Mouse (Mus musculus): ENCODE results near the gene Ubl5. TPM values are rescaled to one million over a fixed set of nuclear protein-coding genes. Genes with fewer than 3 reads are reported as not detected.
"Not testable (repeated sequence)": the region's sequence is repeated elsewhere in the genome, so short reads cannot be mapped to it uniquely, and the experiment has no call there.

The Ubl5 gene
- polyA plus RNA-seq, 1 experiment from 2014 or later, result 467 TPM

DNA sequence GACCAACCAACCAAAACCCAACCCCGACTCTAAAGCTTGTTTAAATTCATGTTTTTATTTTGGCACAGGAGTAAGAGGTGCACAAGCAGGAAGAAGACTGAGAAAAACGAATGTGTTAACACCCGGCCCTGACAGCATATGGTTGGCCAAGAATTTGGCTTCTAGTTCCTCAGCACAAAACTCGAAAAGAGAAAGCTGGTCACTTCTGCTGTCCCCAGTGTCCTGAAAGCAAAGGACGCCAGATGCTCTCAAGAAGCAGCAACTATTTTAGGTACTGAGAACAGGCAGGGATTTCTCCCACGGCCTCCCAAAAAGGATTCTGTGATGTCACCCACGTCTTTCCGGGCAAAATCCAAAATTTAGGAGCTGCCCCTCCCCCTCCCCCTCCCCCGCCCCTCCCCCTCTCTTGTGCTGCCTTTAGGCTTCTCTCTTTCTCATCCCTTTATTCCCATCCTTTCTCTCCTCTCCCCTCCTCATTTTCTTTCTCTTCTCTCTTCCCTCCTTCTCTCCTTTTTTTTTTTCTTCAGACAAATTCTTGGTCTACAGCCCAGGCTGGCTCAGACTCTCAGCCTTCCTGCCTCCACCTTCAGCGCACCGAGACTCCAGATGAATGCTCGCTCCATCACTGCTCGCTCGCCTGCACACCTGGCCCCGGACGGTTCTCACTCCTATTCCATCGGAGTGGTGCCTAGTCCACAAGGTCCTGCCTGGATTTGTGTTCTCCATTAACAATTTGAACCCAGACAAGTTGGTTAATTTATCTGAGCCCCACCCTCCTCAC, 42.6 kb downstream of the Ubl5 start:
- Histone ChIP-seq H3K9me3 (ENCODE audit: control insufficient read depth, low read length) (no peaks in the 10 kb centered on the region), H3K4me3 (replicated peaks; ENCODE audit: low read length) (no peak overlapping the region), H3K9ac (replicated peaks; ENCODE audit: low read depth, low read length) (no peak overlapping the region), H3K27me3 (replicated peaks; ENCODE audit: control insufficient read depth, insufficient read depth, low read length) (no peaks in the 10 kb centered on the region), H3K27ac (ENCODE audit: low read length) (no peak overlapping the region), H3K4me1 (replicated peaks; ENCODE audit: control insufficient read depth, insufficient read depth, low read length) (peaks cover 12% of the 10 kb centered on the region), H3K4me2 (ENCODE audit: low read length) (no peak overlapping the region), H3K36me3 (ENCODE audit: control insufficient read depth, insufficient read depth) (no peaks in the 10 kb centered on the region)
- WGBS, result 46% methylated on average over 17 of the region's 17 CpGs
- no peak for ATAC-seq

DNA sequence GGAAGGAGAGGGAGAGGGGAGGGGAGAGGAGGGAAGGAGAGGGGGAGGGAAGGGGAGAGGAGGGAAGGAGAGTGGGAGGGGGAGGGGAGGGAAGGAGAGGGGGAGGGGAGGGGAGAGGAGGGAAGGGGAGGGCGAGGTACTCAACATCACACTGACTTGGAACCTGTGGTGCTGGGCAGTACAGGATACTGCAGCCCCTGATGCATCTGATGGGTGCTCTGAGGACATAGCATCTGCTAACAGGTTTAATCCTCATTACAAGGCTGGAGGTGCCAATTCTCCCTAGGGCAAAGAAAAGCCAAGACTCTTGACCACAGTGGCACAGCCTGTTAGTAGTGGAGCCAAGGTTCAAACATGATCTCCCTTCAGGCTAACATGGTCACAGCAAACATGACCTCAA, 46.7 kb downstream of the Ubl5 start:
- no peaks in the 10 kb centered on the region for H3K9me3 ChIP-seq (ENCODE audit: control insufficient read depth, low read length)
- H3K9ac ChIP-seq (replicated peaks; ENCODE audit: low read depth, low read length), result no peak overlapping the region
- peaks cover 4% of the 10 kb centered on the region for H3K4me1 ChIP-seq (replicated peaks; ENCODE audit: control insufficient read depth, insufficient read depth, low read length)
- H3K4me3 ChIP-seq (replicated peaks; ENCODE audit: low read length), result no peak overlapping the region
- no peak overlapping the region for H3K4me2 ChIP-seq (ENCODE audit: low read length)
- H3K27ac ChIP-seq (ENCODE audit: low read length), result no peak overlapping the region
- peaks cover 2% of the 10 kb centered on the region; the same call in 1 of the 2 replicates for H3K27me3 ChIP-seq (replicated peaks; ENCODE audit: control insufficient read depth, insufficient read depth, low read length)
- 71% methylated on average over 1 of the region's 1 CpGs for WGBS
- H3K36me3 ChIP-seq (ENCODE audit: control insufficient read depth, insufficient read depth), result no peaks in the 10 kb centered on the region
- no peak for ATAC-seq

DNA sequence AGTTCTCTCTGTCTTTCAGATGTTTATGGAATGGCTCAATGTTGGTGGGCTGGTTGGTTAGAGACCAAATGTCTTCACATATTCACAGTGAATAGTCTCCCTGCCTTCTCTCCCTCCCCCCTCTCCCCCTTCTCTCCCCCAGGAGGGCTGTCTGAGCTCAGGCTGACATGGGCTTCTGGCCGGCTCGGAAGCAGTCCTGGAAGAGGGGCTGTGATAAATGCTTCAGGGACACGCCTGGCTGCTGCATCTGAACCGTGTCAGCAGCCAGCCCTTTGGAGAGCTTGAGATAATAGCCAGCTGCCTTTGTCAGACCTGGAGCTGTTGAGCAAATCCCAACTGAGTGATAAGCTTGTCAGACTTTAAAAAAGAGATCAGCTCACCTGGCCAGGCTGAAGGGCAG, 47.2 kb downstream of the Ubl5 start:
- H3K27me3 ChIP-seq (replicated peaks; ENCODE audit: control insufficient read depth, insufficient read depth, low read length), result peaks cover 3% of the 10 kb centered on the region; the same call in 1 of the 2 replicates
- H3K4me2 ChIP-seq (ENCODE audit: low read length), result no peak overlapping the region
- H3K9me3 ChIP-seq (ENCODE audit: control insufficient read depth, low read length), result no peaks in the 10 kb centered on the region
- H3K27ac ChIP-seq (ENCODE audit: low read length), result no peak overlapping the region
- H3K9ac ChIP-seq (replicated peaks; ENCODE audit: low read depth, low read length), result no peak overlapping the region
- ATAC-seq, result no peak
- 4% methylated on average over 4 of the region's 4 CpGs for WGBS
- H3K4me1 ChIP-seq (replicated peaks; ENCODE audit: control insufficient read depth, insufficient read depth, low read length), result peaks cover 9% of the 10 kb centered on the region
- no peaks in the 10 kb centered on the region for H3K36me3 ChIP-seq (ENCODE audit: control insufficient read depth, insufficient read depth)
- H3K4me3 ChIP-seq (replicated peaks; ENCODE audit: low read length), result no peak overlapping the region

DNA sequence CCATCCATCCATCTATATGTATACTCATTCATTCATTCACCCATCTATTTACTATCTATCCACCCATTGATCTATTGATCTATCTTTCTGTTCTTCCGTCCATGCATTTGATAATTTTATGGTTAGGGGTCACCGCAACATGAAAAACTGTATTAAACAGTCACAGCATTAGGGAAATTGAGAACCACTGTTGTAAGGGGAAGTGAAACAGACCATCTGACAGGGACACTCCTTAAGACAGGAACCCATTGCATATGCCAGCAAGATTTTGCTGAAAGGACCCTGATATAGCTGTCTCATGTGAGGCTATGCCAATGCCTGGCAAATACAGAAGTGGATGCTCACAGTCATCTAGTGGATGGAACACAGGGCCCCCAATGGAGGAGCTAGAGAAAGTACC, 47.8 kb downstream of the Ubl5 start:
- not testable (repeated sequence) for ATAC-seq; H3K9ac ChIP-seq (replicated peaks; ENCODE audit: low read depth, low read length); H3K27ac ChIP-seq (ENCODE audit: low read length); H3K9me3 ChIP-seq (ENCODE audit: control insufficient read depth, low read length); H3K36me3 ChIP-seq (ENCODE audit: control insufficient read depth, insufficient read depth); H3K4me1 ChIP-seq (replicated peaks; ENCODE audit: control insufficient read depth, insufficient read depth, low read length); H3K4me3 ChIP-seq (replicated peaks; ENCODE audit: low read length); H3K27me3 ChIP-seq (replicated peaks; ENCODE audit: control insufficient read depth, insufficient read depth, low read length); H3K4me2 ChIP-seq (ENCODE audit: low read length)
- 93% methylated on average over 2 of the region's 2 CpGs for WGBS

DNA sequence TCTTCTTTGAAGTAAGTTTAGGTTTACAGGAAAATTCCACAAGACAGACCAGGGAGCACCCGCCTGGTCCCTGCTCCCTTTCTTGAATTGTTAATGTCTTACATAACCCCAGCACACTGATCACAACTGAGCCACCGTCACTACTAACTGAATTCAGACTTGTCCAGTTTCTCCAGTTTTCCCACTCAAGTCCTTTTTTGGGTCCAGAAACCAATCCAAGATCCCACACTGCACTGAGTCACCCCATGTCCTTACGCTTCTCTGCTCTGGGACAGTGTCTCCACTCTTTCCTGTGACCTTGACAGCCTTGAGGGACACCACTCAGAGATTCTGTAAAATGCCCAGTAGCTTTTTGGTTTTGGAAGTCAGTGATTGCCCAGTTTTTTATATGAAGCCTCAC, 50.2 kb downstream of the Ubl5 start:
- H3K4me1 ChIP-seq (replicated peaks; ENCODE audit: control insufficient read depth, insufficient read depth, low read length), result peaks cover 8% of the 10 kb centered on the region
- peaks cover 3% of the 10 kb centered on the region; the same call in 1 of the 2 replicates for H3K9me3 ChIP-seq (ENCODE audit: control insufficient read depth, low read length)
- no peak overlapping the region for H3K4me3 ChIP-seq (replicated peaks; ENCODE audit: low read length)
- H3K27ac ChIP-seq (ENCODE audit: low read length), result no peak overlapping the region
- no peak for ATAC-seq
- H3K27me3 ChIP-seq (replicated peaks; ENCODE audit: control insufficient read depth, insufficient read depth, low read length), result peaks cover 7% of the 10 kb centered on the region; the same call in 1 of the 2 replicates
- no peaks in the 10 kb centered on the region for H3K36me3 ChIP-seq (ENCODE audit: control insufficient read depth, insufficient read depth)
- no peak overlapping the region for H3K4me2 ChIP-seq (ENCODE audit: low read length)
- WGBS, result 98% methylated on average over 3 of the region's 3 CpGs
- H3K9ac ChIP-seq (replicated peaks; ENCODE audit: low read depth, low read length), result no peak overlapping the region

DNA sequence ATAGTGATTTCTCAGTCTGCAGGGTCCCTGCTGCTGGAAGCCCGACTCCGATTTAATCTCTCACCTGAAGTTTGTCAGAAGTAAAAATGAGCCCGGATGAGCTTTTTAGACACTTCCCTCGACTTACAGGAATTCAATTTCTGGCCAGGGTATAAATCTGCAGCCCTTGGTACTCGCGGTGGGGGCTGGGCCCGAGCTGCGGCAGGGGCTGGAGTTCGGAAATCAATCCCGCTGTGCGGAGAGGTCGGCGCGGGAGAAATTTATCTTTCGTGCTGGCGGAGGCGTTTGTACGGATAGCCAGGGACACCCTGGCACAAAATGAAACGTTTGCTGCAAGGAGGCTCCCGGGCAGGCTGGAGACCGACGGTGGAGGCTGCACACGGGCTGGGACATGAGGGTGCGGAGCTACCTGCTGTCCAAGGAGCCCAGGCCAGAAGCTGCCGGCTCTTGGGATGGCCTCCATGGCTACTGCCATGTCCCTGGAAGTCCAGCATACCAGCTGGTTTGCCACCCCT, 52.1 kb downstream of the Ubl5 start:
- peaks cover 8% of the 10 kb centered on the region for H3K4me1 ChIP-seq (replicated peaks; ENCODE audit: control insufficient read depth, insufficient read depth, low read length)
- no peaks in the 10 kb centered on the region for H3K36me3 ChIP-seq (ENCODE audit: control insufficient read depth, insufficient read depth)
- H3K4me2 ChIP-seq (ENCODE audit: low read length), result peak overlapping the region; percentile 44
- H3K27me3 ChIP-seq (replicated peaks; ENCODE audit: control insufficient read depth, insufficient read depth, low read length), result peaks cover 7% of the 10 kb centered on the region; the same call in 1 of the 2 replicates
- peaks cover 3% of the 10 kb centered on the region; the same call in 1 of the 2 replicates for H3K9me3 ChIP-seq (ENCODE audit: control insufficient read depth, low read length)
- no peak overlapping the region for H3K4me3 ChIP-seq (replicated peaks; ENCODE audit: low read length)
- WGBS, result 4% methylated on average over 25 of the region's 25 CpGs
- ATAC-seq, result no peak
- peak overlapping the region; percentile 29; the same call in 1 of the 2 replicates for H3K9ac ChIP-seq (replicated peaks; ENCODE audit: low read depth, low read length)
- no peak overlapping the region for H3K27ac ChIP-seq (ENCODE audit: low read length)

- H3K4me2 ChIP-seq (ENCODE audit: low read length), result no peak overlapping the region
These were observed 53.5 kb downstream of the Ubl5 start for GRCm38 (mm10) chr9:20696107-20696712.

More at GRCm38 (mm10) chr9:20696107-20696712, 53.5 kb downstream of the Ubl5 start:
- Histone ChIP-seq H3K4me3 (replicated peaks; ENCODE audit: low read length) (no peak overlapping the region), H3K9me3 (ENCODE audit: control insufficient read depth, low read length) (peaks cover 3% of the 10 kb centered on the region; the same call in 1 of the 2 replicates), H3K27me3 (replicated peaks; ENCODE audit: control insufficient read depth, insufficient read depth, low read length) (peaks cover 7% of the 10 kb centered on the region; the same call in 1 of the 2 replicates), H3K36me3 (ENCODE audit: control insufficient read depth, insufficient read depth) (no peaks in the 10 kb centered on the region), H3K9ac (replicated peaks; ENCODE audit: low read depth, low read length) (no peak overlapping the region), H3K4me1 (replicated peaks; ENCODE audit: control insufficient read depth, insufficient read depth, low read length) (peaks cover 8% of the 10 kb centered on the region), H3K27ac (ENCODE audit: low read length) (no peak overlapping the region)
- peak; percentile 60 for ATAC-seq
- 32% methylated on average over 5 of the region's 5 CpGs for WGBS

Other genes starting within 250 kb of the Ubl5 start
- 21.8 and 26.9 TPM in 2 replicates for gene Zfp26, start 182.7 kb upstream of the Ubl5 start, polyA plus RNA-seq (2015; fragmentation: Nextera tagmentation; extraction: Ambion mirVana)
- 35.7 and 36.7 TPM in 2 replicates for gene Zfp426, start 150.1 kb upstream of the Ubl5 start, polyA plus RNA-seq (2015; fragmentation: Nextera tagmentation; extraction: Ambion mirVana)
- gene Zfp266, start 121.5 kb upstream of the Ubl5 start, polyA plus RNA-seq (2015; fragmentation: Nextera tagmentation; extraction: Ambion mirVana), result 173 and 186 TPM in 2 replicates
- gene Zfp846, start 61.6 kb upstream of the Ubl5 start, polyA plus RNA-seq (2015; fragmentation: Nextera tagmentation; extraction: Ambion mirVana), result 48.6 and 53.7 TPM in 2 replicates
- 15.0 and 16.2 TPM in 2 replicates for gene Fbxl12, start 1.9 kb downstream of the Ubl5 start, polyA plus RNA-seq (2015; fragmentation: Nextera tagmentation; extraction: Ambion mirVana)
- 58.9 and 63.2 TPM in 2 replicates for gene Pin1, start 9.2 kb downstream of the Ubl5 start, polyA plus RNA-seq (2015; fragmentation: Nextera tagmentation; extraction: Ambion mirVana)
- 143 and 173 TPM in 2 replicates for gene Olfm2, start 103.5 kb downstream of the Ubl5 start, polyA plus RNA-seq (2015; fragmentation: Nextera tagmentation; extraction: Ambion mirVana)
- gene Col5a3, start 172.2 kb downstream of the Ubl5 start, polyA plus RNA-seq (2015; fragmentation: Nextera tagmentation; extraction: Ambion mirVana), result 0.26 and 0.33 TPM in 2 replicates
- not detected in 2 replicates for gene Rdh8, start 175.6 kb downstream of the Ubl5 start, polyA plus RNA-seq (2015; fragmentation: Nextera tagmentation; extraction: Ambion mirVana)
- gene A230050P20Rik, start 225.8 kb downstream of the Ubl5 start, polyA plus RNA-seq (2015; fragmentation: Nextera tagmentation; extraction: Ambion mirVana), result 4.6 and 8.8 TPM in 2 replicates
- 16.6 and 20.2 TPM in 2 replicates for gene Angptl6, start 236.8 kb downstream of the Ubl5 start, polyA plus RNA-seq (2015; fragmentation: Nextera tagmentation; extraction: Ambion mirVana)
- gene Ppan, start 245.3 kb downstream of the Ubl5 start, polyA plus RNA-seq (2015; fragmentation: Nextera tagmentation; extraction: Ambion mirVana), result 59.6 and 60.4 TPM in 2 replicates

Measured in forebrain, embryonic 16.5 days (tissue).